Mouse (Mus musculus) layer of hippocampus, adult 2 months (tissue): ENCODE measurements at regions not wholly inside any gene's neighbourhood (a gene's known extent, or its start where the extent isn't known, plus 50 kb on each side); places are given as distances from the start of the nearest gene placed in this dataset.

Experiments used
- DNase-seq, 2 experiments: peaks; one replicate each; pipeline ENCODE4 v3.0.0; 2022; ENCODE audit warnings: low spot score in 2 of 2
- H3K27ac ChIP-seq: fragments of 200-600 bp; 2 replicates; pipeline ENCODE4 v1.8.1; 2022
- H3K4me3 ChIP-seq: fragments of 200-600 bp; 2 replicates; pipeline ENCODE4 v1.8.1; 2022; ENCODE audit warnings: mild to moderate bottlenecking
- CTCF ChIP-seq: fragments of 200-600 bp; conservative IDR thresholded peaks from 2 replicates; pipeline ENCODE4 v1.8.1; 2022; ENCODE audit warnings: antibody characterized with exemption, mild to moderate bottlenecking, moderate library complexity

- TF ChIP-seq CTCF = no peak
- H3K4me3 ChIP-seq = no peak overlapping the region
- no peak for DNase-seq
- no peak overlapping the region for H3K27ac ChIP-seq
These were observed 167.0 kb downstream of the Chic2 start for GRCm38 (mm10) chr5:74877595-74877994.

GRCm38 (mm10) chr5:74877185-74877584 lies 167.4 kb downstream of the Chic2 start:
- Histone ChIP-seq H3K4me3 (no peak overlapping the region), H3K27ac (no peak overlapping the region)
- DNase-seq = no peak
- TF ChIP-seq CTCF = no peak

- Histone ChIP-seq H3K4me3 (no peak overlapping the region), H3K27ac (no peak overlapping the region)
- DNase-seq = no peak
- no peak for TF ChIP-seq CTCF
These were observed 169.9 kb downstream of the Chic2 start for GRCm38 (mm10) chr5:74874691-74875090.

GRCm38 (mm10) chr5:74870615-74871014 lies 167.9 kb upstream of the Lnx1 start:
- Histone ChIP-seq H3K4me3 (no peak overlapping the region), H3K27ac (no peak overlapping the region)
- no peak for DNase-seq
- TF ChIP-seq CTCF = no peak

GRCm38 (mm10) chr5:74867113-74867785 lies 164.5 kb upstream of the Lnx1 start:
- Histone ChIP-seq H3K4me3 (no peak overlapping the region), H3K27ac (no peak overlapping the region)
- no peak for DNase-seq
- no peak for TF ChIP-seq CTCF

- Histone ChIP-seq H3K4me3 (no peak overlapping the region), H3K27ac (no peak overlapping the region)
- DNase-seq = no peak
- no peak for TF ChIP-seq CTCF
These were observed 164.0 kb upstream of the Lnx1 start for GRCm38 (mm10) chr5:74866697-74867096.

- no peak for TF ChIP-seq CTCF
- Histone ChIP-seq H3K4me3 (no peak overlapping the region), H3K27ac (no peak overlapping the region)
- DNase-seq = no peak
These were observed 162.7 kb upstream of the Lnx1 start for GRCm38 (mm10) chr5:74865446-74865845.

- DNase-seq = no peak
- no peak for TF ChIP-seq CTCF
- Histone ChIP-seq H3K27ac (no peak overlapping the region), H3K4me3 (no peak overlapping the region)
These were observed 161.9 kb upstream of the Lnx1 start for GRCm38 (mm10) chr5:74864540-74865157.

GRCm38 (mm10) chr5:74861297-74861696 lies 158.6 kb upstream of the Lnx1 start:
- Histone ChIP-seq H3K4me3 (no peak overlapping the region), H3K27ac (no peak overlapping the region)
- no peak for TF ChIP-seq CTCF
- no peak for DNase-seq

GRCm38 (mm10) chr5:74857861-74858260 lies 155.1 kb upstream of the Lnx1 start:
- TF ChIP-seq CTCF = no peak
- Histone ChIP-seq H3K27ac (peak overlapping the region; percentile 88), H3K4me3 (no peak overlapping the region)
- no peak for DNase-seq

GRCm38 (mm10) chr5:74857161-74857560 lies 154.4 kb upstream of the Lnx1 start:
- TF ChIP-seq CTCF = no peak
- peak overlapping the region; percentile 88 for H3K27ac ChIP-seq
- peak; percentile 69 to 85 for DNase-seq

GRCm38 (mm10) chr5:74847824-74848223 lies 145.1 kb upstream of the Lnx1 start:
- no peak for DNase-seq
- Histone ChIP-seq H3K4me3 (no peak overlapping the region), H3K27ac (no peak overlapping the region)
- no peak for TF ChIP-seq CTCF

More at GRCm38 (mm10) chr5:74857161-74857560, 154.4 kb upstream of the Lnx1 start:
- no peak overlapping the region for H3K4me3 ChIP-seq

GRCm38 (mm10) chr5:74846674-74847073 lies 144.0 kb upstream of the Lnx1 start:
- Histone ChIP-seq H3K27ac (peak overlapping the region; percentile 19; the same call in 1 of the 2 replicates), H3K4me3 (no peak overlapping the region)
- peak; percentile 27 to 29 for DNase-seq
- no peak for TF ChIP-seq CTCF

GRCm38 (mm10) chr5:74834401-74834800 lies 131.7 kb upstream of the Lnx1 start:
- no peak overlapping the region for H3K27ac ChIP-seq
- no peak for DNase-seq
- H3K4me3 ChIP-seq = no peak overlapping the region
- TF ChIP-seq CTCF = no peak
